Mouse (Mus musculus): Measurements from ENCODE around the gene Sec61a2. TPM values are rescaled to one million over a fixed set of nuclear protein-coding genes. Genes with fewer than 3 reads are reported as not detected.
A peak's percentile ranks its signal among the peaks of the same experiment; 100 is the strongest.

Sec61a2 gene
- total RNA-seq, 2 experiments from 2014 or later, result 98.1 to 104 TPM

DNA sequence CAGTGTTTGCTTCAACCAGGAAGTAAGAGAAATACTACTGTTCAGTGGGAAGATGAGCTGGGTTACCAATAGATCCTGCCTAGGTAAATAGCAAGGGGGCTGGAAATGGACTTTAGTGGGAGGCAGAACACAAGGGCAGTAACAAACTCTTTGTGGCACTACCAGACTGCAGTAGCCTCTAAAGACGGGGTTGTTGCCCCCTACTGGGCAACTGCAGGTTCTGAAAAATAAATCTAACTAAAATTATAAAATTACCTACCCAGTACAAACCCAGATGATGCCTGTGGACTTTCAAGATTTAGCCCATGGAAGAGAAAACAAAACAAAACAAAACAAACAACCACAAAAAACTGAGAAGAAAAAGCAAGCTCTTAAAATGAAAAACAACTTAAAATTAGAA lies 71.0 kb downstream of the Sec61a2 start:
- intact Hi-C loops (cut with DNase I), result loop anchor here (5.0 kb wide), 1 partner anchor 742 kb away; no protein-coding TSS in a partner anchor
- TF ChIP-seq CTCF (IDR thresholded peaks at IDR 0.05), result peak; percentile 62
- no peak overlapping the region for H3K27ac ChIP-seq
- H3K4me3 ChIP-seq, result no peak overlapping the region
- no peak for DNase-seq (ENCODE audit: extremely low spot score in 1 of 2, low spot score in 2 of 2)

DNA sequence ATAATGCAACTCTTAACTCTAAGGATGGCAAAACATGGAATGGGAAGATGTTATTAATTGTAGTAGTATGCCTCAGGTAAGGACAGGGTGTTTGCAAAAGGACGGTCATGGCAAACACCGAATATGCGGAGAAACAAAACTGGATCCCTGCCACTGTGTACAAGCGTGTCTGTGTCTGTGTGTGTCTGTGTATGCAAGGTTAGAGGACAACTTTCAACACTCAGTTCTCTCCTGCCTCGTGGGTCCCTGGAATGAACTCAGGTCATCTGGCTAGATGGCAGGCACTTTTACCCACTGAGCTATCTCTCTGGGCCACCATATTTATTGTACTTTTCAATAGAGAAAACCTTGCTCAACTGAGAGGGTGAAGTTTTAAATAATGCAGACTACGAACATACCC lies 72.8 kb downstream of the Sec61a2 start:
- no peak overlapping the region for H3K27ac ChIP-seq
- intact Hi-C loops (cut with DNase I), result loop anchor here (5.0 kb wide), 1 partner anchor 740 kb away; no protein-coding TSS in a partner anchor

DNA sequence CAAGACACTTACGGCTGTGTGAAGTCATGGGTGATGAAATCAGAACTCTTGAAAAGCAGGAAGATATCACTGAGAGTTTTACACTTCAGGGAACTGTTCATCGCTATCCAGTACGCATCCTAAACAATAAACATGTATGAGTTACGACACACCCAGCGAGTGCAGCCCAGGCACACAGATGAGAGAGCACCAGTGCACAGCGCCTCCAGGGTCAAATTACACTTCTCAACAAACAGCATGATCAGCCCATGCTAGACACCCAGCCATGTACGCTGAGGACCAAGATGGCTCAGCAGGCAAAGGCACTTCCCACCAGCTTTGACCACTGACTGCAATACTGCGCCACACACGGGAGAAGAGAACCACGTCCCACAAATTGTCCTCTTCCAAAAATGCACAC lies 74.0 kb downstream of the Sec61a2 start:
- H3K4me3 ChIP-seq, result no peak overlapping the region
- no peak overlapping the region for H3K27ac ChIP-seq
- intact Hi-C loops (cut with DNase I), result loop anchor here (5.0 kb wide), 1 partner anchor 739 kb away; no protein-coding TSS in a partner anchor
- DNase-seq (ENCODE audit: extremely low spot score in 1 of 2, low spot score in 2 of 2), result no peak
- TF ChIP-seq CTCF (IDR thresholded peaks at IDR 0.05), result no peak

More for the DNA sequence above, 72.8 kb downstream of the Sec61a2 start:
- no peak overlapping the region for H3K4me3 ChIP-seq
- no peak for TF ChIP-seq CTCF (IDR thresholded peaks at IDR 0.05)
- no peak for DNase-seq (ENCODE audit: extremely low spot score in 1 of 2, low spot score in 2 of 2)

Other genes starting within 250 kb of the Sec61a2 start
- gene Camk1d, start 180.9 kb downstream of the Sec61a2 start, total RNA-seq (2021), result 100 to 1,000 TPM; 129 to 132 TPM
- 10 to 100 TPM; 20.4 to 21.1 TPM for gene Nudt5, start 50.4 kb downstream of the Sec61a2 start, total RNA-seq (2021)
- 100 to 1,000 TPM; 148 to 155 TPM for gene Cdc123, start 50.3 kb downstream of the Sec61a2 start, total RNA-seq (2021)
- gene Gm13199, start 32.5 kb downstream of the Sec61a2 start, total RNA-seq (2021), result 1 to 10 TPM; 2.4 to 3.2 TPM
- 10 to 100 TPM; 10.5 to 13.2 TPM for gene Dhtkd1, start 47.4 kb upstream of the Sec61a2 start, total RNA-seq (2021)
- gene Upf2, start 56.0 kb upstream of the Sec61a2 start, total RNA-seq (2021), result 10 to 100 TPM; 43.9 to 44.1 TPM
- gene Proser2, start 234.8 kb upstream of the Sec61a2 start, total RNA-seq (2021), result 1 to 10 TPM; 3.2 to 4.1 TPM